30 mouse cellular contexts compared by ENCODE assay signal in the genomic region with DNA sequence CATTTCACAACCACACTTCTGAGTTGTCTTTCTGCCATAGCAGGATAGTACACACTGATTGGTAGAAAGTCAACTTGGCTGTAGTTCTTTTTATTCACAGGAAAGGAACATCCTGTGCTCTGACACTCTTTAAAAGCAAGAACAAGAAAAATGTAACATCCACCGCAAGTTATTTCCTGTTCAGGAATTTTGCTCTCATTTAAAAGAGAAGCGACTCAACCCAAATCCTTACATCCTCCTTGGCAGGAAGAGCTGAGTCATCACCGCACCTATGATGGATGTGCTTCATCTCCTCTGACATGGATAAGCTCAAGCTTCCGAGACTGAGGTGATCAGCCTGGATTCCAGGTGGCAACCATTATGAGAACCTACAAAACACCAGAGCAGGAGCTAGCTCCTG.
DNase-seq lines count a peak whose midpoint lies in the region; ATAC-seq and TF ChIP-seq lines count a peak whose summit lies in the region.
"Had no signal": no experiment of that assay in that cellular context is flagged by ENCODE, and none has a peak within 500 bp of the region (broad histone marks: within the 10 kb centered on the region; RNA-seq: fewer than 3 reads in every experiment).

No protein-coding gene starts in this region.

- ATAC-seq in CD4-positive, CD25-positive, alpha-beta regulatory T cell, adult 4 months: no peak
- ATAC-seq: forebrain, embryonic 16.5 days; intestine, postnatal 0 days; liver, embryonic 12.5 days; liver, postnatal 0 days; midbrain, embryonic 15.5 days had no signal

- 0 out of 2 replicates have a peak, but pooled peaks cover 2% of the 10 kb centered on the region for H3K4me1 ChIP-seq in embryonic fibroblast, embryonic 13.5 days (ENCODE audit: control insufficient read depth, insufficient read depth, low read length)

- TF ChIP-seq POLR2A in embryonic fibroblast, embryonic 13.5 days (IDR thresholded peaks at IDR 0.05; ENCODE audit: low read depth, low read length): no peak

- no peak overlapping the region for H3K4me3 ChIP-seq in embryonic fibroblast, embryonic 13.5 days (ENCODE audit: insufficient read depth, low read length)
- no peak overlapping the region for H3K4me3 ChIP-seq in layer of hippocampus, adult 2 months
- H3K4me3 ChIP-seq: embryonic facial prominence, embryonic 12.5 days; forebrain, embryonic 10.5 days; gastrocnemius, adult 2 months; heart, embryonic 12.5 days; hindbrain, embryonic 13.5 days; left cerebral cortex, adult 2 months; liver, embryonic 12.5 days; midbrain, embryonic 10.5 days; midbrain, embryonic 15.5 days had no signal

- DNase-seq in CD4-positive, CD25-positive, alpha-beta regulatory T cell, adult 2 months (ENCODE audit: low read depth, low spot score): peak; percentile 19
- DNase-seq in thymus, postnatal 0 days (ENCODE audit: low spot score): peak; percentile 37
- DNase-seq in thymus, postnatal 14 days: no peak
- no peak for DNase-seq in right cerebral cortex, adult 18-20 months
- DNase-seq in layer of hippocampus, adult 2 months (ENCODE audit: low spot score in 2 of 2): no peak
- DNase-seq in spleen, postnatal 10 days (ENCODE audit: low spot score in 2 of 2): no peak
- DNase-seq: adrenal gland, adult 8-10 months; cerebellum, adult 8-10 months; cerebellum, postnatal 36 days; gastrocnemius, adult 2 months; gastrocnemius, postnatal 36 days; heart, adult 18-20 months; heart, postnatal 4 days; kidney, postnatal 25 days; liver, postnatal 0 days; lung, postnatal 10 days; spleen, adult 18-20 months; thymus, postnatal 25 days had no signal

- peak overlapping the region; percentile 55; the same call in 1 of the 2 replicates for H3K27ac ChIP-seq in embryonic fibroblast, embryonic 13.5 days (ENCODE audit: insufficient read depth, low read length)
- H3K27ac ChIP-seq in layer of hippocampus, adult 2 months: no peak overlapping the region
- H3K27ac ChIP-seq: embryonic facial prominence, embryonic 12.5 days; forebrain, embryonic 10.5 days; gastrocnemius, adult 2 months; hindbrain, embryonic 13.5 days; left cerebral cortex, adult 2 months; liver, embryonic 12.5 days; midbrain, embryonic 10.5 days; midbrain, embryonic 15.5 days had no signal

- no peak for TF ChIP-seq CTCF in embryonic fibroblast, embryonic 13.5 days (IDR thresholded peaks at IDR 0.05; ENCODE audit: borderline replicate concordance, insufficient read depth, low read length)
- TF ChIP-seq CTCF in layer of hippocampus, adult 2 months (conservative IDR thresholded peaks at IDR 0.05): no peak

Comparison
In these comparisons a context has a peak if more than half of its experiments do, and no peak if none do; other contexts are left out.
1. DNase-seq: peak in CD4-positive, CD25-positive, alpha-beta regulatory T cell, adult 2 months (single experiment) and thymus, postnatal 0 days (single experiment); none in thymus, postnatal 14 days (single experiment), right cerebral cortex, adult 18-20 months (single experiment), layer of hippocampus, adult 2 months (0 of 2) and spleen, postnatal 10 days (0 of 2).